Mouse (Mus musculus): ENCODE measurements at regions not wholly inside any gene's neighbourhood (a gene's known extent, or its start where the extent isn't known, plus 50 kb on each side); places are given as distances from the start of the nearest gene placed in this dataset.

- 56% methylated on average over 1 of the region's 1 CpGs for WGBS (ENCODE audit: missing documents)
- no peaks in the 10 kb centered on the region for H3K79me2 ChIP-seq (ENCODE audit: inconsistent target)
- no peak overlapping the region for H3K27ac ChIP-seq
- no peaks in the 10 kb centered on the region for H3K36me3 ChIP-seq (ENCODE audit: inconsistent target)
- no peak overlapping the region for H3K4me3 ChIP-seq (ENCODE audit: inconsistent target)
These were observed 80.8 kb upstream of the Gm47985 start for GRCm38 (mm10) chr1:151101516-151101915.

- WGBS (ENCODE audit: missing documents) = 28% methylated on average over 3 of the region's 3 CpGs
- H3K27ac ChIP-seq = no peak overlapping the region
These were observed 80.3 kb upstream of the Gm47985 start for GRCm38 (mm10) chr1:151102061-151102460.

GRCm38 (mm10) chr1:151102646-151103391, 79.5 kb upstream of the Gm47985 start:
- no peaks in the 10 kb centered on the region for H3K79me2 ChIP-seq (ENCODE audit: inconsistent target)
- 84% methylated on average over 16 of the region's 16 CpGs for WGBS (ENCODE audit: missing documents)
- no peak overlapping the region for H3K4me3 ChIP-seq (ENCODE audit: inconsistent target)
- no peaks in the 10 kb centered on the region for H3K36me3 ChIP-seq (ENCODE audit: inconsistent target)
- no peak overlapping the region for H3K27ac ChIP-seq

More at GRCm38 (mm10) chr1:151102061-151102460, 80.3 kb upstream of the Gm47985 start:
- Histone ChIP-seq H3K79me2 (ENCODE audit: inconsistent target) (no peaks in the 10 kb centered on the region), H3K4me3 (ENCODE audit: inconsistent target) (no peak overlapping the region), H3K36me3 (ENCODE audit: inconsistent target) (no peaks in the 10 kb centered on the region)

GRCm38 (mm10) chr1:151103522-151104037, 78.8 kb upstream of the Gm47985 start:
- Histone ChIP-seq H3K36me3 (ENCODE audit: inconsistent target) (no peaks in the 10 kb centered on the region), H3K4me3 (ENCODE audit: inconsistent target) (no peak overlapping the region), H3K27ac (no peak overlapping the region), H3K79me2 (ENCODE audit: inconsistent target) (no peaks in the 10 kb centered on the region)
- 42% methylated on average over 6 of the region's 6 CpGs for WGBS (ENCODE audit: missing documents)

- WGBS (ENCODE audit: missing documents) = 77% methylated on average over 5 of the region's 5 CpGs
- no peaks in the 10 kb centered on the region for H3K36me3 ChIP-seq (ENCODE audit: inconsistent target)
- H3K79me2 ChIP-seq (ENCODE audit: inconsistent target) = no peaks in the 10 kb centered on the region
- no peak overlapping the region for H3K4me3 ChIP-seq (ENCODE audit: inconsistent target)
- no peak overlapping the region for H3K27ac ChIP-seq
These were observed 78.0 kb upstream of the Gm47985 start for GRCm38 (mm10) chr1:151104346-151104745.

- no peaks in the 10 kb centered on the region for H3K79me2 ChIP-seq (ENCODE audit: inconsistent target)
- no peaks in the 10 kb centered on the region for H3K36me3 ChIP-seq (ENCODE audit: inconsistent target)
- no peak overlapping the region for H3K27ac ChIP-seq
- WGBS (ENCODE audit: missing documents) = 42% methylated on average over 2 of the region's 2 CpGs
- no peak overlapping the region for H3K4me3 ChIP-seq (ENCODE audit: inconsistent target)
These were observed 77.5 kb upstream of the Gm47985 start for GRCm38 (mm10) chr1:151104806-151105205.

- WGBS (ENCODE audit: missing documents) = 2% methylated on average over 3 of the region's 3 CpGs
- no peak overlapping the region for H3K27ac ChIP-seq
These were observed 77.1 kb upstream of the Gm47985 start for GRCm38 (mm10) chr1:151105251-151105650.

GRCm38 (mm10) chr1:151107401-151107800, 74.9 kb upstream of the Gm47985 start:
- 86% methylated on average over 3 of the region's 3 CpGs for WGBS (ENCODE audit: missing documents)
- H3K4me3 ChIP-seq (ENCODE audit: inconsistent target) = no peak overlapping the region
- H3K27ac ChIP-seq = no peak overlapping the region
- H3K79me2 ChIP-seq (ENCODE audit: inconsistent target) = no peaks in the 10 kb centered on the region
- H3K36me3 ChIP-seq (ENCODE audit: inconsistent target) = no peaks in the 10 kb centered on the region

More at GRCm38 (mm10) chr1:151105251-151105650, 77.1 kb upstream of the Gm47985 start:
- Histone ChIP-seq H3K79me2 (ENCODE audit: inconsistent target) (no peaks in the 10 kb centered on the region), H3K4me3 (ENCODE audit: inconsistent target) (no peak overlapping the region), H3K36me3 (ENCODE audit: inconsistent target) (no peaks in the 10 kb centered on the region)

- Histone ChIP-seq H3K36me3 (ENCODE audit: inconsistent target) (no peaks in the 10 kb centered on the region), H3K4me3 (ENCODE audit: inconsistent target) (no peak overlapping the region), H3K79me2 (ENCODE audit: inconsistent target) (no peaks in the 10 kb centered on the region), H3K27ac (no peak overlapping the region)
- WGBS (ENCODE audit: missing documents) = 97% methylated on average over 2 of the region's 2 CpGs
These were observed 73.0 kb upstream of the Gm47985 start for GRCm38 (mm10) chr1:151109333-151109732.

GRCm38 (mm10) chr1:151110412-151110811, 71.9 kb upstream of the Gm47985 start:
- WGBS (ENCODE audit: missing documents) = 69% methylated on average over 4 of the region's 4 CpGs

GRCm38 (mm10) chr1:151111683-151112082, 70.7 kb upstream of the Gm47985 start:
- 66% methylated on average over 6 of the region's 6 CpGs for WGBS (ENCODE audit: missing documents)
- no peak overlapping the region for H3K4me3 ChIP-seq (ENCODE audit: inconsistent target)
- H3K27ac ChIP-seq = no peak overlapping the region
- no peaks in the 10 kb centered on the region for H3K79me2 ChIP-seq (ENCODE audit: inconsistent target)
- no peaks in the 10 kb centered on the region for H3K36me3 ChIP-seq (ENCODE audit: inconsistent target)

More at GRCm38 (mm10) chr1:151110412-151110811, 71.9 kb upstream of the Gm47985 start:
- H3K4me3 ChIP-seq (ENCODE audit: inconsistent target) = no peak overlapping the region
- no peak overlapping the region for H3K27ac ChIP-seq
- H3K79me2 ChIP-seq (ENCODE audit: inconsistent target) = no peaks in the 10 kb centered on the region
- H3K36me3 ChIP-seq (ENCODE audit: inconsistent target) = no peaks in the 10 kb centered on the region

GRCm38 (mm10) chr1:151112390-151112789, 69.9 kb upstream of the Gm47985 start:
- no peak overlapping the region for H3K27ac ChIP-seq

GRCm38 (mm10) chr1:151113199-151113598, 69.1 kb upstream of the Gm47985 start:
- Histone ChIP-seq H3K79me2 (ENCODE audit: inconsistent target) (no peaks in the 10 kb centered on the region), H3K36me3 (ENCODE audit: inconsistent target) (no peaks in the 10 kb centered on the region), H3K27ac (no peak overlapping the region), H3K4me3 (ENCODE audit: inconsistent target) (no peak overlapping the region)
- WGBS (ENCODE audit: missing documents) = 64% methylated on average over 2 of the region's 2 CpGs

More at GRCm38 (mm10) chr1:151112390-151112789, 69.9 kb upstream of the Gm47985 start:
- Histone ChIP-seq H3K4me3 (ENCODE audit: inconsistent target) (no peak overlapping the region), H3K79me2 (ENCODE audit: inconsistent target) (no peaks in the 10 kb centered on the region), H3K36me3 (ENCODE audit: inconsistent target) (no peaks in the 10 kb centered on the region)
- WGBS (ENCODE audit: missing documents) = 63% methylated on average over 2 of the region's 2 CpGs

GRCm38 (mm10) chr1:151118530-151118929, 63.8 kb upstream of the Gm47985 start:
- Histone ChIP-seq H3K27ac (no peak overlapping the region), H3K36me3 (ENCODE audit: inconsistent target) (no peaks in the 10 kb centered on the region), H3K79me2 (ENCODE audit: inconsistent target) (no peaks in the 10 kb centered on the region), H3K4me3 (ENCODE audit: inconsistent target) (no peak overlapping the region)
- WGBS (ENCODE audit: missing documents) = 32% methylated on average over 4 of the region's 4 CpGs

- WGBS (ENCODE audit: missing documents) = 82% methylated on average over 4 of the region's 4 CpGs
These were observed 63.4 kb upstream of the Gm47985 start for GRCm38 (mm10) chr1:151118982-151119381.

More at GRCm38 (mm10) chr1:151118982-151119381, 63.4 kb upstream of the Gm47985 start:
- Histone ChIP-seq H3K79me2 (ENCODE audit: inconsistent target) (no peaks in the 10 kb centered on the region), H3K4me3 (ENCODE audit: inconsistent target) (no peak overlapping the region), H3K27ac (no peak overlapping the region), H3K36me3 (ENCODE audit: inconsistent target) (no peaks in the 10 kb centered on the region)

All from macrophage (primary cell).